Mouse (Mus musculus): ENCODE results near the gene Tmsb4x. TPM values are rescaled to one million over a fixed set of nuclear protein-coding genes. Genes with fewer than 3 reads are reported as not detected.

The Tmsb4x gene
- polyA plus RNA-seq, 1 experiment, result 1,421 TPM

- TF ChIP-seq CTCF (IDR thresholded peaks at IDR 0.05; ENCODE audit: control insufficient read depth, insufficient read depth, insufficient read length), result no peak
- no peak for TF ChIP-seq MAX (IDR thresholded peaks at IDR 0.05)
- TF ChIP-seq MYOD1 (IDR thresholded peaks at IDR 0.05; ENCODE audit: control insufficient read depth, insufficient read length, low read depth), result no peak
- TF ChIP-seq MYOG (IDR thresholded peaks at IDR 0.05; ENCODE audit: control insufficient read depth, extremely low read depth, insufficient read length), result no peak
- no peak for TF ChIP-seq CEBPB (IDR thresholded peaks at IDR 0.05; ENCODE audit: low read depth)
- TF ChIP-seq USF1 (IDR thresholded peaks at IDR 0.05; ENCODE audit: low read depth), result no peak
- no peak for TF ChIP-seq FOSL1 (IDR thresholded peaks at IDR 0.05; ENCODE audit: insufficient read depth, low read length, poor library complexity, severe bottlenecking)
- H3K79me2 ChIP-seq (ENCODE audit: control insufficient read depth, insufficient read depth), result peaks cover 13% of the 10 kb centered on the region
- no peaks in the 10 kb centered on the region for H3K27me3 ChIP-seq (ENCODE audit: control insufficient read depth, insufficient read depth, insufficient read length)
- H3ac ChIP-seq (ENCODE audit: control insufficient read depth, insufficient read length, low read depth), result no peak overlapping the region
- H3K79me3 ChIP-seq (ENCODE audit: low read depth), result peaks cover 8% of the 10 kb centered on the region
- H3K4me3 ChIP-seq (ENCODE audit: insufficient read depth, poor library complexity, severe bottlenecking), result no peak overlapping the region
- H3K36me3 ChIP-seq (ENCODE audit: control insufficient read depth, insufficient read depth), result no peaks in the 10 kb centered on the region
These were observed 2.9 kb upstream of the Tmsb4x start for GRCm38 (mm10) chrX:167211871-167212555.

- Histone ChIP-seq H3K4me3 (ENCODE audit: insufficient read depth, poor library complexity, severe bottlenecking) (no peak overlapping the region), H3K36me3 (ENCODE audit: control insufficient read depth, insufficient read depth) (peaks cover 4% of the 10 kb centered on the region), H3K79me2 (ENCODE audit: control insufficient read depth, insufficient read depth) (peaks cover 13% of the 10 kb centered on the region), H3K27me3 (ENCODE audit: control insufficient read depth, insufficient read depth, insufficient read length) (no peaks in the 10 kb centered on the region), H3K79me3 (ENCODE audit: low read depth) (peaks cover 8% of the 10 kb centered on the region), H3ac (ENCODE audit: control insufficient read depth, insufficient read length, low read depth) (no peak overlapping the region)
- TF ChIP-seq MYOD1 (IDR thresholded peaks at IDR 0.05; ENCODE audit: control insufficient read depth, insufficient read length, low read depth) (no peak), USF1 (IDR thresholded peaks at IDR 0.05; ENCODE audit: low read depth) (no peak), MYOG (IDR thresholded peaks at IDR 0.05; ENCODE audit: control insufficient read depth, extremely low read depth, insufficient read length) (no peak), FOSL1 (IDR thresholded peaks at IDR 0.05; ENCODE audit: insufficient read depth, low read length, poor library complexity, severe bottlenecking) (no peak), MAX (IDR thresholded peaks at IDR 0.05) (no peak), CEBPB (IDR thresholded peaks at IDR 0.05; ENCODE audit: low read depth) (no peak), CTCF (IDR thresholded peaks at IDR 0.05; ENCODE audit: control insufficient read depth, insufficient read depth, insufficient read length) (no peak)
These were observed 1.2 kb upstream of the Tmsb4x start for GRCm38 (mm10) chrX:167210319-167210728.

GRCm38 (mm10) chrX:167209828-167210227 is 713 bp upstream of the Tmsb4x start:
- no peak overlapping the region for H3K4me3 ChIP-seq (ENCODE audit: insufficient read depth, poor library complexity, severe bottlenecking)
- peaks cover 8% of the 10 kb centered on the region for H3K79me3 ChIP-seq (ENCODE audit: low read depth)
- H3K27me3 ChIP-seq (ENCODE audit: control insufficient read depth, insufficient read depth, insufficient read length), result no peaks in the 10 kb centered on the region
- peaks cover 13% of the 10 kb centered on the region for H3K79me2 ChIP-seq (ENCODE audit: control insufficient read depth, insufficient read depth)
- TF ChIP-seq USF1 (IDR thresholded peaks at IDR 0.05; ENCODE audit: low read depth) (no peak), FOSL1 (IDR thresholded peaks at IDR 0.05; ENCODE audit: insufficient read depth, low read length, poor library complexity, severe bottlenecking) (no peak), MAX (IDR thresholded peaks at IDR 0.05) (no peak)
- H3ac ChIP-seq (ENCODE audit: control insufficient read depth, insufficient read length, low read depth), result no peak overlapping the region
- H3K36me3 ChIP-seq (ENCODE audit: control insufficient read depth, insufficient read depth), result peaks cover 4% of the 10 kb centered on the region

- Histone ChIP-seq H3K27me3 (ENCODE audit: control insufficient read depth, insufficient read depth, insufficient read length) (no peaks in the 10 kb centered on the region), H3K79me3 (ENCODE audit: low read depth) (peaks cover 8% of the 10 kb centered on the region), H3K4me3 (ENCODE audit: insufficient read depth, poor library complexity, severe bottlenecking) (peak overlapping the region; percentile 49), H3K79me2 (ENCODE audit: control insufficient read depth, insufficient read depth) (peaks cover 13% of the 10 kb centered on the region), H3K36me3 (ENCODE audit: control insufficient read depth, insufficient read depth) (peaks cover 4% of the 10 kb centered on the region), H3ac (ENCODE audit: control insufficient read depth, insufficient read length, low read depth) (peak overlapping the region; percentile 32)
- TF ChIP-seq CTCF (IDR thresholded peaks at IDR 0.05; ENCODE audit: control insufficient read depth, insufficient read depth, insufficient read length) (no peak), USF1 (IDR thresholded peaks at IDR 0.05; ENCODE audit: low read depth) (no peak), FOSL1 (IDR thresholded peaks at IDR 0.05; ENCODE audit: insufficient read depth, low read length, poor library complexity, severe bottlenecking) (no peak), MYOG (IDR thresholded peaks at IDR 0.05; ENCODE audit: control insufficient read depth, extremely low read depth, insufficient read length) (no peak), MAX (IDR thresholded peaks at IDR 0.05) (no peak), MYOD1 (IDR thresholded peaks at IDR 0.05; ENCODE audit: control insufficient read depth, insufficient read length, low read depth) (no peak), CEBPB (IDR thresholded peaks at IDR 0.05; ENCODE audit: low read depth) (no peak)
These were observed 652 bp downstream of the Tmsb4x start for GRCm38 (mm10) chrX:167208506-167208820.

- peak overlapping the region; percentile 66 for H3ac ChIP-seq (ENCODE audit: control insufficient read depth, insufficient read length, low read depth)
- peaks cover 13% of the 10 kb centered on the region for H3K79me2 ChIP-seq (ENCODE audit: control insufficient read depth, insufficient read depth)
- H3K4me3 ChIP-seq (ENCODE audit: insufficient read depth, poor library complexity, severe bottlenecking), result peak overlapping the region; percentile 49
- H3K36me3 ChIP-seq (ENCODE audit: control insufficient read depth, insufficient read depth), result peaks cover 4% of the 10 kb centered on the region
- no peak for TF ChIP-seq USF1 (IDR thresholded peaks at IDR 0.05; ENCODE audit: low read depth)
- no peak for TF ChIP-seq MYOD1 (IDR thresholded peaks at IDR 0.05; ENCODE audit: control insufficient read depth, insufficient read length, low read depth)
- TF ChIP-seq MAX (IDR thresholded peaks at IDR 0.05), result no peak
- TF ChIP-seq CTCF (IDR thresholded peaks at IDR 0.05; ENCODE audit: control insufficient read depth, insufficient read depth, insufficient read length), result no peak
- TF ChIP-seq CEBPB (IDR thresholded peaks at IDR 0.05; ENCODE audit: low read depth), result no peak
- TF ChIP-seq FOSL1 (IDR thresholded peaks at IDR 0.05; ENCODE audit: insufficient read depth, low read length, poor library complexity, severe bottlenecking), result no peak
- TF ChIP-seq MYOG (IDR thresholded peaks at IDR 0.05; ENCODE audit: control insufficient read depth, extremely low read depth, insufficient read length), result no peak
- H3K79me3 ChIP-seq (ENCODE audit: low read depth), result peaks cover 8% of the 10 kb centered on the region
- no peaks in the 10 kb centered on the region for H3K27me3 ChIP-seq (ENCODE audit: control insufficient read depth, insufficient read depth, insufficient read length)
These were observed 1.2 kb downstream of the Tmsb4x start for GRCm38 (mm10) chrX:167207741-167208505.

Measured in C2C12 (cell line).